Mouse (Mus musculus) ES-E14 (cell line): ENCODE measurements at regions not wholly inside any gene's neighbourhood (a gene's known extent, or its start where the extent isn't known, plus 50 kb on each side); places are given as distances from the start of the nearest gene placed in this dataset.

Experiments used
- DNase-seq: peaks from one replicate; pipeline ENCODE4 v3.0.0-alpha.2; 2013; ENCODE audit warnings: low read depth, low spot score
- H3K27ac ChIP-seq: 2 replicates; pipeline ENCODE4 v1.5.1; 2012; ENCODE audit warnings: low read depth, mild to moderate bottlenecking, low read length, moderate library complexity, mixed read lengths; ENCODE audit not compliant: poor library complexity, insufficient read depth, severe bottlenecking
- H3K36me3 ChIP-seq: 2 replicates; pipeline ENCODE4 v1.6.1; 2012; ENCODE audit warnings: mild to moderate bottlenecking, low read length, moderate library complexity, mixed read lengths; ENCODE audit not compliant: control insufficient read depth, poor library complexity, insufficient read depth, severe bottlenecking
- H3K4me1 ChIP-seq, 2 experiments: fragments of 150-350 bp in 1 of 2; sonication (generic) in 1 of 2; 2 replicates each; pipeline ENCODE4 v1.6.1; 2012; ENCODE audit warnings: low read length in 2 of 2, mild to moderate bottlenecking in 1 of 2, mixed read lengths in 1 of 2; ENCODE audit not compliant: control insufficient read depth in 2 of 2, insufficient read depth in 2 of 2, poor library complexity in 1 of 2
- H3K4me3 ChIP-seq, 2 experiments: fragments of 150-350 bp in 1 of 2; sonication (generic) in 1 of 2; 2 replicates each; pipeline ENCODE4 v1.5.1; 2012; ENCODE audit warnings: low read length in 2 of 2, low read depth in 1 of 2, mild to moderate bottlenecking in 1 of 2, mixed read lengths in 1 of 2; ENCODE audit not compliant: insufficient read depth in 1 of 2, poor library complexity in 1 of 2, severe bottlenecking in 1 of 2
- H3K9ac ChIP-seq: 2 replicates; pipeline ENCODE4 v1.6.1; 2012; ENCODE audit warnings: low read depth, mild to moderate bottlenecking, low read length, mixed read lengths; ENCODE audit not compliant: poor library complexity, insufficient read depth, severe bottlenecking
- H3K9me3 ChIP-seq: fragments of 150-350 bp; sonication (generic); 2 replicates; pipeline ENCODE4 v1.6.1; 2012; ENCODE audit warnings: low read depth, mild to moderate bottlenecking, low read length; ENCODE audit not compliant: control insufficient read depth, insufficient read depth
- CHD2 ChIP-seq: IDR thresholded peaks from 2 replicates; pipeline ENCODE4 v1.6.1; 2014; ENCODE audit warnings: mild to moderate bottlenecking, low read depth, low read length, inconsistent platforms
- HCFC1 ChIP-seq: IDR thresholded peaks from 2 replicates; pipeline ENCODE4 v1.6.1; 2012; ENCODE audit warnings: low read length, inconsistent platforms, borderline replicate concordance; ENCODE audit not compliant: insufficient read depth
- MAFK ChIP-seq: IDR thresholded peaks from 2 replicates; pipeline ENCODE4 v1.6.1; 2014; ENCODE audit warnings: mild to moderate bottlenecking, low read depth, low read length, inconsistent platforms; ENCODE audit not compliant: insufficient read depth
- ZC3H11A ChIP-seq: IDR thresholded peaks from 2 replicates; pipeline ENCODE4 v1.6.1; 2012; ENCODE audit warnings: low read depth, mild to moderate bottlenecking, inconsistent platforms, low read length, borderline replicate concordance
- ZNF384 ChIP-seq: IDR thresholded peaks from 2 replicates; pipeline ENCODE4 v1.6.1; 2012; ENCODE audit warnings: low read depth, low read length, inconsistent platforms
- in situ Hi-C, 2 experiments: fragments of 600-800 bp; cut with MboI; formaldehyde crosslinking; loops; one replicate each; pipeline ENCODE4 v1.15.1; 2025; ENCODE audit warnings: low sequenced_read_pairs in 2 of 2, inconsistent platforms in 1 of 2; ENCODE audit not compliant: unreplicated experiment in 2 of 2

DNA sequence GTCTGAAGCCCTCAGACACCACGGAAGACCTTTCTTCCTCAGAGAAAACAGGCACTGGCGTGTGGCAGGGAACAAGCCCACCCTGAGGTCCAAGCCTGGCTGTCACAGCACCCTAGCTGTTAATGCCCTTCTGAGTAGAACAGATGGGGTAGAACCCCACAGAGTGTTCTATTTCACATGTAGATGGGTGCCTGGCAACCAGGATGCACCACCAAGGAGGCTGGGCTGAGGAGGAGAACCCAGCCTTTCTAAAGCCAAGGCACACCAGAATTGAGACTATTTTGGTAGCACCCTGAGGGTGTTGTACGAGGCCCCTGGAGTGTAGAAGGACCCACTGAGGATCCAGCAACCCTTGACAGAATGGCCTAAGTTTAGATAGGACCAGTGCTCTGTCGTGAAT lies 534.9 kb upstream of the Tmem132c start:
- no peak overlapping the region for H3K4me3 ChIP-seq

DNA sequence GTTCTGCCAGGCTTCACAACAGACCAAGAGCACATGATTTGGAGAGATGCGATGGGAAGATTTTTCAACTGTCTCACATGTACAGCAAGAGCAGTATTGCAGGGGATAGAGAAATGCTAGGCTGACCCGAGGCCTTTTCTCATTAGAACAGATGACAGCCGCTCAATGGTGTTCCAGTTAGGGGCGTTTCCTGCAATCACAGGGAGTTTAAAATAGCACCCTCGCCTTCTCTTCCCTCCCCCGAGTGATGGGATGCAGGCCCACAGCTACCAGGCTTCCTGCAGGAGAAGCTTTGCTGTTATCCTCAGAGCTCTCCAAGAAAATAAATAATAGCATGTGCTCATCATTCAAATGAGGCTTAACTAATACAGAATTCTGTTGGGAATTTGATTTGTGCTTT lies 526.9 kb upstream of the Tmem132c start:
- Histone ChIP-seq H3K27ac (no peak overlapping the region), H3K9ac (no peak overlapping the region), H3K36me3 (no peaks in the 10 kb centered on the region), H3K4me1 (no peaks in the 10 kb centered on the region), H3K4me3 (no peak overlapping the region), H3K9me3 (no peaks in the 10 kb centered on the region)
- in situ Hi-C loops: no loop called here
- DNase-seq: no peak
- TF ChIP-seq CHD2: no peak
- TF ChIP-seq ZNF384: no peak
- no peak for TF ChIP-seq HCFC1
- TF ChIP-seq MAFK: no peak
- TF ChIP-seq ZC3H11A: no peak

More for the DNA sequence above, 534.9 kb upstream of the Tmem132c start:
- Histone ChIP-seq H3K9ac (no peak overlapping the region), H3K27ac (no peak overlapping the region), H3K4me1 (no peaks in the 10 kb centered on the region), H3K36me3 (no peaks in the 10 kb centered on the region), H3K9me3 (no peaks in the 10 kb centered on the region)
- in situ Hi-C loops: no loop called here
- no peak for DNase-seq
- no peak for TF ChIP-seq HCFC1
- no peak for TF ChIP-seq CHD2
- TF ChIP-seq MAFK: no peak
- no peak for TF ChIP-seq ZNF384

DNA sequence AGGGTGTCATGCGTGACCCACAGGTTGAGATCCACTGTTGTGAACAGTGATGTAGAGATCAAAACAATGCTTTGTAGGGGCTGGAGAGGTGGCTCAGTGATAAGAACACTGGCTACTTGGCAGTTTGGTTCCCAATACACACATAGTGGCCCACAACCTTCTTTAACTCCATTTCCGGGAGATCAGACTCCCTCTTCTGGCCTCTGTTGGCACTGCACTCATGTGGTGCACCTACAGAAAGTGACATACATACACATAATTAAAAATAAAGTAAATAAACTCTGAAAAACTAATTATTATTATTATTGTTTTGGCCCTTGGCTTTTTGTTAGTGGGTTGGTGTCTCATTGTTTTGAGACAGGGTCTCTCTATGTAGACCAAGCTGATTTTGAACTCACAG lies 523.2 kb upstream of the Tmem132c start:
- no peaks in the 10 kb centered on the region for H3K9me3 ChIP-seq
- no peak for DNase-seq
- H3K4me1 ChIP-seq: no peaks in the 10 kb centered on the region; a peak in 1 of 4 replicates
- no peaks in the 10 kb centered on the region for H3K36me3 ChIP-seq
- no peak overlapping the region for H3K27ac ChIP-seq
- TF ChIP-seq ZNF384 (no peak), HCFC1 (no peak), ZC3H11A (no peak), MAFK (no peak), CHD2 (no peak)
- H3K9ac ChIP-seq: no peak overlapping the region
- no peak overlapping the region for H3K4me3 ChIP-seq
- in situ Hi-C loops: no loop called here

DNA sequence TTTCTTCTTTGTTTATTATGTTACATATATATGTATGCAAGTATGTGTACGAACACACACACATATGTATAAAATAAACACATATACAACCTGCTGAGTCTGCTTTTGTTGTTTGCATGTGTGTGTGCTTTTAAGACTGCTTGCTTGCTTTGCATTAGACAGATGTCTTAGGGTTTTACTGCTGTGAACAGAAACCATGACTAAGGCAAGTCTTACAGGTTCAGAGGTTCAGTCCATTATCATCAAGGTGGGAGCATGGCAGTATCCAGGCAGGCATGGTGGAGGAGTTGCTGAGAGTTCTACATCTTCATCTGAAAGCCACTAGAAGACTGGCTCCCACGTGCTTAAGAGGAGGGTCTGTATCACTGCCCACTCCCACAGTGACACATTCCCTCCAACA lies 520.3 kb upstream of the Tmem132c start:
- DNase-seq: peak; percentile 12
- H3K4me3 ChIP-seq: no peak overlapping the region
- peak; percentile 48; the same call in 1 of the 2 replicates for TF ChIP-seq MAFK
- no peak for TF ChIP-seq HCFC1
- no peak for TF ChIP-seq ZNF384
- H3K9ac ChIP-seq: no peak overlapping the region
- H3K4me1 ChIP-seq: no peaks in the 10 kb centered on the region; a peak in 1 of 4 replicates
- H3K36me3 ChIP-seq: no peaks in the 10 kb centered on the region
- no peak overlapping the region for H3K27ac ChIP-seq
- in situ Hi-C loops: no loop called here
- H3K9me3 ChIP-seq: no peaks in the 10 kb centered on the region

DNA sequence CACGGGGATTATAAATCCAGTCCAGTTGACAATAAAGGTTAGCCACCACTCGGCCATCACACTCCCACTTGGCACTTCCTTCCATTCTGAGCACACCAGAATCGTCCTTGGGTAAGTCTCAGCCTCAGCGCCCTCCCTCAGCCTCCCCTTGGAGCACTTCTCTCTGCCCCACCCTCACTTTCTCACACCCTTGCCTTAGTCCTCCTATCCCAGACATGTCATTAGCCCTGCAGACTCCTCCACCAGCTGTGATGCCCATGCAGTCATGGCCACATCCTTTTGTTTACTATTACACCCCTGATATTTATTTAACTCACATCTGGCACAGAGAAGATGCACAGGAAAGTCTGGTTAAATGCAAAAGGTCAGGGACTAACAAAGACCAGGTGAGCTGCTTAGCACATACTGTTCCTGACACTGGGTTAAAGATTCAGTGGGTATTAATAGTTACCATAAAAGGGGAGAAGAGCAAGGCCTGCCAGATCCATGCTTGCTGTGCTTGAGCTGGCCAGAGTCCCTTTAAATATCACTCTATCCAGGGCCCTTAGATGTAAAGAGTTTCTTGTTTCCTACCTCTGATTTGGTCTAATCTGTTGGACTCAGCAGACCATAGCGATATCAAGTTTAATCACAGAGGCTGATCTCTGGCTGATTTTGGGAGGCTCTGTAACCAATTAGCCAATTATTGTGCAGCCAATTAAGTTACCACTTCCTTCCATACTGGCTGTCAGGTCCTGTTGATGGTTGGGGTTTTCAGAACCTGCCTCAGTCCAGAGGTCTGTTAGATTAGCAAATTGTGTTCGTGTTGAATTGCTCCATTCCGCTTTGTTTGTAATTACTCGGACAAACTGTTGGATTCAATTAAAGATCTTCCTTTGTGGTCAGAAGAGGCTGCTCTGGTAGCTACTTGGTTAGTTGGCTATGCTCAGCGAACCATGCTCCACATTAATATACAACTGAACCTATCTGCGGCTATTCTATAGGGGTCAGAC lies 518.0 kb upstream of the Tmem132c start:
- H3K4me1 ChIP-seq: no peaks in the 10 kb centered on the region; a peak in 1 of 4 replicates
- H3K27ac ChIP-seq: no peak overlapping the region
- DNase-seq: no peak
- H3K9ac ChIP-seq: no peak overlapping the region
- in situ Hi-C loops: no loop called here
- no peak overlapping the region for H3K4me3 ChIP-seq
- no peaks in the 10 kb centered on the region for H3K9me3 ChIP-seq
- no peaks in the 10 kb centered on the region for H3K36me3 ChIP-seq
- no peak for TF ChIP-seq ZC3H11A
- no peak for TF ChIP-seq HCFC1
- TF ChIP-seq ZNF384: no peak
- TF ChIP-seq MAFK: no peak
- no peak for TF ChIP-seq CHD2
